Mouse (Mus musculus) heart, postnatal 10 days (tissue): ENCODE data around the gene Matn3. TPM values are rescaled to one million over a fixed set of nuclear protein-coding genes. Genes with fewer than 3 reads are reported as not detected.

Experiments
- DNase-seq, 2 experiments: peaks; one replicate each; pipeline ENCODE4 v3.0.0; 2021
- intact Hi-C: fragments of 180-260 bp; cut with DNase I; formaldehyde crosslinking; loops from one replicate; pipeline ENCODE4 v1.15.1; 2025
- total RNA-seq, 2 experiments: library from RNA; stranded (reverse); gene quantifications; 2 replicates each; pipeline ENCODE4 v1.2.3; 2021

Matn3 gene
- total RNA-seq, 2 experiments from 2014 or later, result 0.07 TPM; not detected in 1

GRCm38 (mm10) chr12:9016376-9016775 is 68.6 kb downstream of the Matn3 start:
- no peak for DNase-seq
- intact Hi-C loops, result no loop called here

GRCm38 (mm10) chr12:9020431-9020830 is 72.7 kb downstream of the Matn3 start:
- intact Hi-C loops, result loop anchor here (10.0 kb wide), 1 partner anchor 696 kb away; no protein-coding TSS in a partner anchor
- DNase-seq, result no peak

- no peak for DNase-seq
- intact Hi-C loops, result loop anchor here (10.0 kb wide), 1 partner anchor 696 kb away; no protein-coding TSS in a partner anchor
These were observed 73.3 kb downstream of the Matn3 start for GRCm38 (mm10) chr12:9020986-9021385.

Other genes with a start within 250 kb of the Matn3 start
- gene Sdc1, start 176.6 kb upstream of the Matn3 start, total RNA-seq, result 10 to 100 TPM; 19.2 to 21.0 TPM
- gene Laptm4a, start 26.3 kb upstream of the Matn3 start, total RNA-seq, result 100 to 1,000 TPM; 387 to 411 TPM
- gene Wdr35, start 26.0 kb downstream of the Matn3 start, total RNA-seq, result 10 to 100 TPM; 13.0 to 14.1 TPM
- gene Ttc32, start 82.1 kb downstream of the Matn3 start, total RNA-seq, result 10 to 100 TPM; 18.3 to 22.8 TPM